11 mouse cellular contexts compared by ENCODE assay signal in the genomic region with DNA sequence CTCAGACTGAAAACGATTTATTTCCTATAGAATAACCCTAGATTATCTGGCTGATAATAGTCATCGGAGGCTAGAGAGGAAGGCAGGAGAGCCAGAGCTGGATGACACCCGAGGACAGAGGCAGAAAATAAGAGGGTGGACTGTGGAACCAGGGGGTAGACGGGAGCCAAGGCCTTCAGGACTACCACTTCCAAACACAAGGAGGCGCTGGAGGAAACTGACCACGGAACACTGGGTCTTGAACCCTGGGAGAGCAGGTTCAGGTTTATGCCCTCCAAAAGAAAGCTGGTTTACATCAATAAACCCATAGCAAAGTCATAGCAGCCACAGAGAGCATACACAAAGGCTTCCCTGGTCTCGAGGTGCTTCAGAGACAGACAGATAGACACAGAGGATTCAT. TPM values are rescaled to one million over a fixed set of nuclear protein-coding genes. Genes with fewer than 3 reads are reported as not detected.
DNase-seq lines count a peak whose midpoint lies in the region; ATAC-seq and TF ChIP-seq lines count a peak whose summit lies in the region.
"Had no signal": no experiment of that assay in that cellular context is flagged by ENCODE, and none has a peak within 500 bp of the region (broad histone marks: within the 10 kb centered on the region; RNA-seq: fewer than 3 reads in every experiment).

No protein-coding gene starts in this region.

- peak; percentile 35 for TF ChIP-seq CTCF in hindbrain, postnatal 0 days (IDR thresholded peaks at IDR 0.05; ENCODE audit: low read depth)
- peak; percentile 63 for TF ChIP-seq CTCF in lung, postnatal 0 days (IDR thresholded peaks at IDR 0.05)

- H3K27ac ChIP-seq in hindbrain, postnatal 0 days: no peak overlapping the region
- no peak overlapping the region for H3K27ac ChIP-seq in hindbrain, embryonic 13.5 days
- H3K27ac ChIP-seq in lung, postnatal 0 days (ENCODE audit: low read length): no peak overlapping the region
- H3K27ac ChIP-seq: embryonic facial prominence, embryonic 15.5 days; heart, embryonic 15.5 days had no signal

- ATAC-seq in hindbrain, postnatal 0 days: no peak
- no peak for ATAC-seq in hindbrain, embryonic 13.5 days (ENCODE audit: low FRiP score)
- no peak for ATAC-seq in lung, postnatal 0 days
- ATAC-seq: activated CD4-positive, CD25-positive, alpha-beta regulatory T cell, adult 4 months had no signal

- H3K9me3 ChIP-seq in hindbrain, postnatal 0 days (ENCODE audit: low read length): no peaks in the 10 kb centered on the region
- H3K9me3 ChIP-seq in hindbrain, embryonic 13.5 days: no peaks in the 10 kb centered on the region
- no peaks in the 10 kb centered on the region for H3K9me3 ChIP-seq in lung, postnatal 0 days (ENCODE audit: low read length)
- H3K9me3 ChIP-seq: embryonic facial prominence, embryonic 15.5 days; heart, embryonic 15.5 days had no signal

- no peaks in the 10 kb centered on the region for H3K4me1 ChIP-seq in hindbrain, postnatal 0 days (ENCODE audit: insufficient read depth, low read length)
- no peaks in the 10 kb centered on the region for H3K4me1 ChIP-seq in hindbrain, embryonic 13.5 days (replicated peaks)
- no peaks in the 10 kb centered on the region for H3K4me1 ChIP-seq in lung, postnatal 0 days (ENCODE audit: insufficient read depth, low read depth, low read length)

- no peak overlapping the region for H3K4me2 ChIP-seq in hindbrain, postnatal 0 days (ENCODE audit: low read depth, low read length)
- H3K4me2 ChIP-seq in hindbrain, embryonic 13.5 days: no peak overlapping the region
- H3K4me2 ChIP-seq in lung, postnatal 0 days (replicated peaks; ENCODE audit: low read depth, low read length): no peak overlapping the region
- H3K4me2 ChIP-seq: embryonic facial prominence, embryonic 15.5 days; heart, embryonic 15.5 days had no signal

- H3K27me3 ChIP-seq in hindbrain, postnatal 0 days (ENCODE audit: insufficient read depth, low read length): no peaks in the 10 kb centered on the region
- peaks cover 31% of the 10 kb centered on the region for H3K27me3 ChIP-seq in hindbrain, embryonic 13.5 days
- no peaks in the 10 kb centered on the region for H3K27me3 ChIP-seq in lung, postnatal 0 days (replicated peaks; ENCODE audit: insufficient read depth, low read length)
- H3K27me3 ChIP-seq: embryonic facial prominence, embryonic 15.5 days had no signal

- no peak for DNase-seq in hindbrain, postnatal 0 days (ENCODE audit: low spot score)
- DNase-seq in urinary bladder, postnatal 14 days (ENCODE audit: low spot score): peak; percentile 14
- no peak for DNase-seq in urinary bladder, postnatal 36 days (ENCODE audit: low spot score in 2 of 2)
- no peak for DNase-seq in lung, postnatal 0 days (ENCODE audit: low spot score)
- DNase-seq in layer of hippocampus, adult 9-11 months: no peak
- DNase-seq in left cerebral cortex, adult 11 months (ENCODE audit: low spot score): no peak
- DNase-seq in urinary bladder, adult 2 months (ENCODE audit: low spot score): no peak

- no peak for TF ChIP-seq EP300 in lung, postnatal 0 days (IDR thresholded peaks at IDR 0.05)

- H3K9ac ChIP-seq in hindbrain, postnatal 0 days (replicated peaks; ENCODE audit: low read length): no peak overlapping the region
- no peak overlapping the region for H3K9ac ChIP-seq in hindbrain, embryonic 13.5 days
- no peak overlapping the region for H3K9ac ChIP-seq in lung, postnatal 0 days (replicated peaks; ENCODE audit: low read depth)
- H3K9ac ChIP-seq: embryonic facial prominence, embryonic 15.5 days; heart, embryonic 15.5 days had no signal

- no peaks in the 10 kb centered on the region for H3K36me3 ChIP-seq in hindbrain, postnatal 0 days (ENCODE audit: insufficient read depth, low read length)
- H3K36me3 ChIP-seq in hindbrain, embryonic 13.5 days: no peaks in the 10 kb centered on the region
- H3K36me3 ChIP-seq in lung, postnatal 0 days (ENCODE audit: insufficient read depth, low read length): no peaks in the 10 kb centered on the region
- H3K36me3 ChIP-seq: embryonic facial prominence, embryonic 15.5 days; heart, embryonic 15.5 days had no signal

- H3K4me3 ChIP-seq in hindbrain, postnatal 0 days (ENCODE audit: low read length): no peak overlapping the region
- no peak overlapping the region for H3K4me3 ChIP-seq in hindbrain, embryonic 13.5 days
- H3K4me3 ChIP-seq in lung, postnatal 0 days (ENCODE audit: low read depth, low read length): no peak overlapping the region
- H3K4me3 ChIP-seq: embryonic facial prominence, embryonic 15.5 days; heart, embryonic 15.5 days had no signal

- WGBS in hindbrain, postnatal 0 days: 32% methylated on average over 7 of the region's 7 CpGs
- WGBS in hindbrain, embryonic 13.5 days: 32% methylated on average over 7 of the region's 7 CpGs
- WGBS in lung, postnatal 0 days: 23% methylated on average over 7 of the region's 7 CpGs

RNA-seq across cellular contexts. Expression of a gene that starts 3.4 kb away (rescaled TPM):
- 0.63 TPM in 1 of 2 replicates, not detected in the other for total RNA-seq in hindbrain, postnatal 0 days (2014; rRNA removed)
- polyA plus RNA-seq in hindbrain, postnatal 0 days (2015; fragmentation: Nextera tagmentation; extraction: Ambion mirVana): 0.21 and 0.26 TPM in 2 replicates
- not detected in 2 replicates for polyA plus RNA-seq in hindbrain, embryonic 13.5 days (2015; fragmentation: Nextera tagmentation; extraction: Ambion mirVana)
- polyA plus RNA-seq in lung, postnatal 0 days (2015; fragmentation: Nextera tagmentation; extraction: Ambion mirVana): 0.25 and 0.32 TPM in 2 replicates
- polyA plus RNA-seq in urinary bladder, adult 2 months (2012; rRNA removed): not detected in 2 replicates
- polyA plus RNA-seq: activated CD4-positive, CD25-positive, alpha-beta regulatory T cell, adult 4 months had no signal

RNA-seq across cellular contexts. Expression of a gene that starts 8.2 kb away (rescaled TPM):
- 46.9 and 59.3 TPM in 2 replicates for total RNA-seq in hindbrain, postnatal 0 days (2014; rRNA removed)
- polyA plus RNA-seq in hindbrain, postnatal 0 days (2015; fragmentation: Nextera tagmentation; extraction: Ambion mirVana): 32.5 and 33.1 TPM in 2 replicates
- 41.9 and 45.5 TPM in 2 replicates for polyA plus RNA-seq in hindbrain, embryonic 13.5 days (2015; fragmentation: Nextera tagmentation; extraction: Ambion mirVana)
- polyA plus RNA-seq in lung, postnatal 0 days (2015; fragmentation: Nextera tagmentation; extraction: Ambion mirVana): 13.7 and 13.9 TPM in 2 replicates
- 16.8 and 18.5 TPM in 2 replicates for polyA plus RNA-seq in urinary bladder, adult 2 months (2012; rRNA removed)

RNA-seq across cellular contexts. Expression of a gene that starts 9.2 kb away (rescaled TPM):
- 34.9 and 40.6 TPM in 2 replicates for total RNA-seq in hindbrain, postnatal 0 days (2014; rRNA removed)
- polyA plus RNA-seq in hindbrain, postnatal 0 days (2015; fragmentation: Nextera tagmentation; extraction: Ambion mirVana): 22.9 and 23.3 TPM in 2 replicates
- polyA plus RNA-seq in hindbrain, embryonic 13.5 days (2015; fragmentation: Nextera tagmentation; extraction: Ambion mirVana): 24.9 and 30.4 TPM in 2 replicates
- polyA plus RNA-seq in lung, postnatal 0 days (2015; fragmentation: Nextera tagmentation; extraction: Ambion mirVana): 18.0 and 19.2 TPM in 2 replicates
- polyA plus RNA-seq in urinary bladder, adult 2 months (2012; rRNA removed): 34.2 and 35.0 TPM in 2 replicates

RNA-seq across cellular contexts. Expression of a gene that starts 38.3 kb away (rescaled TPM):
- not detected in 2 replicates for total RNA-seq in hindbrain, postnatal 0 days (2014; rRNA removed)
- polyA plus RNA-seq in hindbrain, postnatal 0 days (2015; fragmentation: Nextera tagmentation; extraction: Ambion mirVana): not detected in 2 replicates
- polyA plus RNA-seq in hindbrain, embryonic 13.5 days (2015; fragmentation: Nextera tagmentation; extraction: Ambion mirVana): not detected in 2 replicates
- polyA plus RNA-seq in lung, postnatal 0 days (2015; fragmentation: Nextera tagmentation; extraction: Ambion mirVana): 0.51 and 0.77 TPM in 2 replicates
- polyA plus RNA-seq in urinary bladder, adult 2 months (2012; rRNA removed): 0.18 and 0.19 TPM in 2 replicates
- polyA plus RNA-seq: activated CD4-positive, CD25-positive, alpha-beta regulatory T cell, adult 4 months; heart, embryonic 15.5 days had no signal

RNA-seq across cellular contexts. Expression of a gene that starts 40.6 kb away (rescaled TPM):
- 15.4 and 21.5 TPM in 2 replicates for total RNA-seq in hindbrain, postnatal 0 days (2014; rRNA removed)
- 11.5 and 11.7 TPM in 2 replicates for polyA plus RNA-seq in hindbrain, postnatal 0 days (2015; fragmentation: Nextera tagmentation; extraction: Ambion mirVana)
- polyA plus RNA-seq in hindbrain, embryonic 13.5 days (2015; fragmentation: Nextera tagmentation; extraction: Ambion mirVana): 10.8 and 11.5 TPM in 2 replicates
- 186 and 218 TPM in 2 replicates for polyA plus RNA-seq in lung, postnatal 0 days (2015; fragmentation: Nextera tagmentation; extraction: Ambion mirVana)
- 36.2 and 42.6 TPM in 2 replicates for polyA plus RNA-seq in urinary bladder, adult 2 months (2012; rRNA removed)
